Mouse (Mus musculus) kidney, adult 11 months (tissue): ENCODE results near the gene Ctnna3.
"Not testable (repeated sequence)": the region's sequence is repeated elsewhere in the genome, so short reads cannot be mapped to it uniquely, and the experiment has no call there.

Source experiments
- DNase-seq: peaks from one replicate; pipeline ENCODE4 v3.0.0; 2022

Gene Ctnna3

DNA sequence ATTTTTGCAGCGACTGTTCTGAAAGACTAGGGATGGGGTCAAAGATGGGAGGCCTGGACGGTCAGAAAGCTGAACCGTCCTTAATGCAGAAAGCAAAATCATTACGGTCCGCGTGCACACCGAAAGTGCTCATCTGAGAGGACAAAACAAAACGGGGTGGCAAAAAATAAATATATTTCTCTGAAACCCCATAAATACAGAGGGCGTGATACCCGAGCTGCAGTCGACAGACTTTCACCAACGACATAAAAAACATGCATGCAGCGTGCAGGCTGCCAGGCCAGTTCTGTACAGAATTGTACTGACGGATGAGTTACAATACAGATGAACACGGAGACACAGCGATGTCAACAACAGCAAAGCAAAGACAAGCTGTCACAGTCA lies 656.3 kb downstream of the Ctnna3 start:
- no peak for DNase-seq

DNA sequence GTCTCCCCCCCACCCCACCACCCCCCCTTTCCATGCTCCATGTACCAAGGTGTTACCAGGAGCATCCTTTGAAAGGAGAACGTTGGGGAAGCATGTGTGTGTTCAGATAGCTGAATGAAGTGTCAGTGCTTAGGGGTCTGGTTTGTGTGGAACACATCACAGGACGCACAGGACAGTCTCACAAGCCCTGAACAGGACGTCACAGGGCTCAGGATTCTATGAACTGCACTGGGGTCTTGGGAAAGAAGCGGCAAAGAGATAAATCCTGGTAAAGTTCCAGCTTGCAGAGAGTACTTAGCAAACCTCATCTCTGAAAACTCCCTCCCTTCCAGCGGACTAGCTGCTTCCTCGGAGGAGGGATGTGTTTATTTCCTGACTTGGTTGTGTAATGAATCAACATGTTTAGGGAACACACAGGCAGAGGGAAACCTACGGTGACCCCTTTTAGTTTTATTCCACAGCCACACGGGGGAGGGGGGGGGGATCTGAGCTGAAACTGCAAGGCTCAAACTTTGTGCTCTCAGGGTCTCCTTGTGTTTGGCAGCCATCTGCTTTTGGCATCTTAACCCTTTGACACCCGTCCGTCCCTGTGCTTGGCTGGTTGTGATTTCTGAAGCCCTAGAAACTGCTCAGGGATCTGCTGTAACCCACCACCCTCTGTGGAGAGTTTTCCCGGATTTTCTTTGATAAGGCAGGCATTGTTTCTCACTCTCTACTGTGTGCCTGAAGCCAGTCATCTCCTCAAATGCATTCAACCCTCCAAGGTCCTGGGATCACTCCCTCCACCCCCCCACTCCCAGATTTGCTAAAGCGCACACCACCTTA lies 656.9 kb downstream of the Ctnna3 start:
- DNase-seq, result no peak

DNA sequence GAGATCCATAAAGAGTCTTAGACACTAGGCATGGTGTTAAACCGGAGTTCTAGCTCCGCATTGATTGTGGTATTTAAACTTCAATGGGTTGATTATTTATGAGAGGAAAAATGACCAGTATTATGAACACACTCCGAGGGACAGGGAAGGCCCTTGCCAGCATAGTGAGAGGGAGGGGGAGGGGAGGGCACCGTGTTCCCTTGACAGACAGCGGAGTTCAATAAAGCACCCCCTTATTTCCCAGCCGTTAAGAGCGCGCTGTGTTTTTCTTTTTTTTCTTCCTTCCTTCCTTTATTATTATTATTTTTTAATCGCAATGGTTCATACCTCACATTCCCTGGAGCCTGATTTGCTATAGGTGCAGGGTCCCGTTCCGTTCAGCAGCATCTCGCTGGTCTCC lies 657.6 kb downstream of the Ctnna3 start:
- no peak for DNase-seq

DNA sequence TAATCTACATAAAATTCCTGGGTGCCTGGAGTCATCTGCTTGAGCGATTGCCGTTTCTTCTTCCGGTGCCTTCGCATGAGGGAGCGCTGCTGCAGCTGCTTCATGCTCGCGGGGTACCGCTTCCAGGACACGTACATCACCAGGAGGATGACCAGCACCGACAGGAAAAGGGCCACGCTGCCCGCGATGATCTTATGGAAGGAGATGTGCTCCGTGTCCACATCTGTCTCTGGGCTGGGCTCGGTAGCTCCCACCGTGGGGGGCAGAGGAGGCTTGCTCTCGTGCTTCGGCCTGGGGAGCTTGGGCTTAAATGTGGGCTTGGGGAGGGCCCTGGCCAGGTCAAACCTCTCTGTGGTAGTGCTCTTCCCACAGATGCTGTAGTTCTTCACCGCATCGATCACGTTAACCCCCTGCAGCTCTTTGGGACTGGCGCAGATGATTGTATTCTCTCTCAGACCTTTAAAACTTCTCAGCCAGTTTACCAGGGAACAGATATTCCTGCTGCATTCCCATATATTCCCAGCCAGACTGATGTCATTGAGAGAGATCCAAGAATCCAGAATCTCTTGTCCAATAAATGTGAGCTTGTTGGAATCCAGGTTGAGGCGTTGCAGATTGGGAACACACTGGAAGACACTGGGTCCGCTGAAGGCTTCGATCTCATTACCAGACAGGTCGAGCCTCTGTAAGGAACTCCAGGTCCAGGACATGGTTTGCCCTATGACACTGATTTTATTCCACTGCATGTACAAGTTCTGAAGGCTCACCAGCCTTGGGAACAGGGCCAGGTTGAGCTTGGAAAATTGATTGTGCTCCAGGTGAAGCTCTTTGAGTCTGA lies 658.3 kb downstream of the Ctnna3 start:
- no peak for DNase-seq

DNA sequence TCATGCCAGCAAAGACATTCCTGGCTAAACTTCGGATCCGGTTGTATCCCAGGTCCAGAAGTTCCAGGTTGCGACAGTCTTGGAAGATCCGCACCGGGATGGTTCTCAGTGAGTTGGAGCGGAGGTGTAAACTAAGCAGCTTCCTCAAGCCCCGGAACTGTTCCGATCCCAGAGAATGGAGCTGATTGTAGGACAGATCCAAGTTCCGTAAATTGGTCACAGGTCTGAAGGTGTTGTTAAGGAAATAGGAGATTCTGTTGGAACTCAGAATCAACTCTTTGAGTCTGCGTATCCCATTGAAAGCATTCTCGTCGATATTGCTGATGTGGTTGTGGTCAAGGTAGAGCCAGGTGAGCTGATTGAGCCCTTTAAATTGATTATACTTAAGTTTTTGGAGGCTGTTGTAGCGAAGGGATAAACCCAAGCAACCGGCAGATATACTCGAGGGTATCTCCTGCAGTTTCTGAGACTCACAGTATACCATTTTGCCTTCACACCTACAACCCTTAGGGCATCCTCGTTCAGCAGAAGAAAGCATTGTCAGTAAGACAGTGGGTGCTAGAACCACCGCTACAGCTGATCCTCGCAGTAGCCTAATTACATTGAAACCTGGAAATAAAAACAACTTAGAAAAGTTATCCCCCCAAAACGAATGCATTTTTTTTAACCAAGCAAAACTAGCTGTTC lies 659.0 kb downstream of the Ctnna3 start:
- DNase-seq, result no peak

DNA sequence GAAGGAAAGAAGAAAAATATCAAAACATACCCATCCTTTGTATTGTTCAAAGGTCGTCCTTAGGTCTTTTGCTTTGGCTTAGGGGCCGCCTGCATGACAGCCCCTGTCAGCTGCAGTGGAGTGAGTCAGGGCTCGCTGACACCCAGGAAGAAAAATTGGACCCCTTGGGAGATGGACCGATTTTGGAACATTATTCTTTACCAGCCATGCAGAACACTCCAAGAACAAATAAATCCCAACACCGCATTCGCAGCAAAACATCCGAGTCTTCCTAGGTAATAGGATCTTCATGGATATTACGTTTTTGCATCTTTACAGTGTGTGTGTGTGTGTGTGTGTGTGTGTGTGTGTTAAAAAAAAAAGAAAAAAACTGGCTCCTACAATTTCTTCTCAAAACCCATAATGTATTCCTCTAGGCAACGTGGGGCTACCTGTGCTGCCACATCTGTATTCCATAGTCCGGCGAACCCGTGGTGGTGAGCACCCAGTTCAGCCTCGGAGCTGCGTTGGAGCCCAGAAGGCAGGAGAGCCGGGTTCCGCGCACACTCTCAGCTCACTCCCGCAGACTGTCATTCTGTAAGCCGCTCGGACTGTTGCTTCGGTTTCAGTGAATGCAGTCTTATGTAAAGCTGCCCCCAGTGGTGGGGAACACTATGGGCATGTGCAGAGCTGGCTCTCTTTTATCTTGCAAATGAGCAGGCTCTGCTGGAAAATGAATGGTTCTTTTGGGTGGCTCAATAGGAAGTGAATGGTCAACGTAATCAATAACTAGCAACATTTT lies 660.0 kb downstream of the Ctnna3 start, which contains the start of gene Lrrtm3:
Gene Lrrtm3, minus strand, starts transcription at position 598 of the 781 bp plus-strand sequence.
- peak; percentile 9 for DNase-seq

DNA sequence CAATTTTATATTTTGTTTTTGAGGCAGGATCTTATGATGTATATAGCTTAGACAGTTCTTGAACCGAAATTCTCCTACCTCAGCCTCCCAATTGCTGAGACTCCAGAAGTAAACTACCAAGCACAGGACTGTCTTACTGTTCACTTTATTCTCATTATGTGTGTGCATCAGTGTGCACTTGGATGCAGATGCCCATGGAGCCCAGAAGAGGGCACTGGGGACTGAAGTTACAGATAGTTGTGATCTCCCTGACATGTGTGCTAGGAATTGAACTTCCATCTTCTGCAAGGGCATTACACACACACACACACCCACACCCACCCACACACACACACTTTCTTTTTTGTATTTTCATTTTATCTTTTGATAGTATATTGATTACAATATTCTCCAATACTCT lies 666.6 kb downstream of the Ctnna3 start:
- no peak for DNase-seq

DNA sequence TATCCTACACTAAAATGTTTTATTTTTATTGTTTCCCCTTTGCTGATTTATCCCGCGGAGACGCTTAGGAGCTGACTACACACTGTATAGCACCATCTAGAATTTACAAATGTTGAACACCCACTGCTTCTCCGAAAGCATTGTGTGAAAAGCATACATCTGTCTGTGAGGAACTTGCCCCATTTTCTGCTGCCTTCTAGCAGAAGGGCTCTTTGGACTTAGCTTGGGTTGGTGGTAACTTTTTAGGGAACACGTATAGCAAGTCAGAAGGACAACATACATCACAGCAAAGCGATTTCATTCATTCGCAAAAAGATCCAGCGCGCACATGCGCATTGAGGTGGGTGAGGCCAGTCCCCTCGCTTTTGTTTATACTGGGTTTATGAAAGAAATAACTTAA lies 685.3 kb downstream of the Ctnna3 start:
- no peak for DNase-seq

DNA sequence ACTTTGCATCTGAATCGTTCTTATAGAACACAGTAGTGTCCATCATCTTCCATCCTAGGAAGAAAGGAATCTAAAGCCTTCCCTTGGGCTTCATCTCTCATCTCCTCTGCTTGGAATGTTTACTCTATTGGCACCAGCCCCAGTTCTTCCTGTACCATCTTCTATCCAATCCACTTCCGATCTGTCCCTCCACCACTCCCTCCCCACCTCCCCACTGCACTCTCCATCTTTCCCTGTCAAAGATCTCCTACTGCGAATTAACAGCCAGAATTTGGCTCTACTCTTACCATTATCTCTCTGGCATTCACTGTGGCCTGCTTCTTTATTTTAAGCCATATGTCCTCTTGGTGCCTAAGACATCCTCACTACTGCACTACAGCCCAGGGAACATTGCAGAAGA lies 688.9 kb downstream of the Ctnna3 start:
- no peak for DNase-seq

DNA sequence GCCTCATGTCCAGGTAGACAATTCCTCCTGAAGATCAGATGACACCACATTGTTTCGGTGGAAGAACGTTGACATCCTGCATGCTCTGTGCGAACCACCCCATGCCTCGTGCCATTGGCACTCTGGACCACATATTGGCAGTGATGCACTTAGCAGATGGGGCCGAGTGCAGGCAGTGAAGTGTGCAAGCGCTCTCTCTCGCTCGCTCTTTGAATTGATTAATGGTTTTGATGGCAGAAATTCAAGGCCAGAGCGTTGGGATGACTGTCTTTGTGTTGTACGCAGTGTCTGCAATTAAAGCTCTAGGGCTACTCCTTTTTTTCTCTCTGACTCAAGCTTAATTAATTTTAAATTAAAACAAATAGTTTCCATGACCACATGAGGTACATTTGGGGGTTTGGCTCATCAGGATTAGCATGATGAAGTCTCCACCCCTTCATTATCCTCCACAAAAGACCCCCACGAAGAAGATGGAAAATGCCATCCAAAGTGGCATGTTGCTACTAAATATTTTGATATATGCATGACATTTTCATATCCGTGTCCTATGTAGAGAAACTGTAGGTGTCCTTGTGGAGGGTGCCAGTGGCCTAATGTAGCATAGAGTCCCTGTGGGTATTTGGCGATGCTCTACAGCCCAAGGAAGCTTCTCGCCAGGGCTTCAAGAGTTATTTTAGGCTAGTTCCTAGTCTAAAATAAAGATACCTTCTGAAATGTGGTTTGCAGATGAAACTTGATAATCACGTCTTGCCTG lies 700.7 kb downstream of the Ctnna3 start:
- no peak for DNase-seq

DNA sequence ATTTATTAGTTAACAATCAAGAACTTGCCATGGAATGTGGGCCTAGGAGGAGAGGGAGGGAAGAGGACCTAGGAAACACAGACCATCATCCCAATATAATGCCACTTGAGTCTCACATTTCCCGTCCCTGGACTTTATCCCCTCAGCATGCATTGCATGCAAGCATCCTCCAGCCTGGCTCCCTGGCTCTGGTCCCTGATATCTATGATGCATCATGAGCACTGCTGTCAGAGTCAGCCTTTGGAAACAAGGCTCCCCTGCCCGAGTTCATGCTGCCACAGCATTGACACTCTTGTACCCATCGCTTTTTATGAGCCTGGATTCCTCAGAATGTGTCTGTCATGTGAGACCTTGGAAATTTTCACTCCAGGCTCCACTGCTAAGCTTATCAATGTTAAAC lies 703.6 kb downstream of the Ctnna3 start:
- DNase-seq, result no peak

DNA sequence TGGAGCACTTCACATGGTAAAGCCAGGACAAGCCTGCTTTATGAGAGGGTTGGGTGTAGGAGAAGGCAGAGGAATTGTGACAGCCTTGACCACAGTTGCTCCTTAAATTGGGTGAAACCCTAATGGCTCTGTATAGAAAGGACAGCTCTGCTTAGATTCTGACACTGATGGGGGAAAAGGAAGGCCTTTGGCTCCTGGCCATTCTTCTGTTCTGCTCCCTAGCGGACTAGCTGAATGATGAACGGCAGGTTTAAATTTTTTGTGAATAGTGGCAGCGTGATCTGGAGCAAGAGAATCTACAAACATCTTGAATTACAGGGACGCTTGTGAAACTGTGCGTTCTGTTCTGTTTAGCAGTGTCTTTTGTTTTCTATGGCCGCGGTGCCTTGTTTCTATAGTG lies 705.6 kb downstream of the Ctnna3 start:
- no peak for DNase-seq

DNA sequence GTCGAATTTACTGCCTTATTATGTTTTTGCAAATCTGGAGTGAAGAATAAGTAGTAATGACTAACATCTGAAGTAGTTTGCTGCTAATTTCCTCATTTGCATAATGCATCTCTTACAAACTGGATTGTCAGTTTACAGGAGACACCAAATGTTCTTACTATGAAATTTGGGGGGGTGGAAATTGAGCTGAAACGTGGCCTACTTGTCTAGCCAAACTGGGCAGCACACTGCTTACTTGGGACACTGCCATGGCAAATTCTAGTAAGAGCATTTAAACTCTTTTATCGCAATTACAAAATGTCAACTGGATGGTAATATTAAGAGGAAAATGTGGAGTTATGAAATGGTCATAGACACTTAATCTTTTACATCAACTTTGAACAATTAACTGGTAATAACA lies 716.6 kb downstream of the Ctnna3 start:
- DNase-seq, result no peak

DNA sequence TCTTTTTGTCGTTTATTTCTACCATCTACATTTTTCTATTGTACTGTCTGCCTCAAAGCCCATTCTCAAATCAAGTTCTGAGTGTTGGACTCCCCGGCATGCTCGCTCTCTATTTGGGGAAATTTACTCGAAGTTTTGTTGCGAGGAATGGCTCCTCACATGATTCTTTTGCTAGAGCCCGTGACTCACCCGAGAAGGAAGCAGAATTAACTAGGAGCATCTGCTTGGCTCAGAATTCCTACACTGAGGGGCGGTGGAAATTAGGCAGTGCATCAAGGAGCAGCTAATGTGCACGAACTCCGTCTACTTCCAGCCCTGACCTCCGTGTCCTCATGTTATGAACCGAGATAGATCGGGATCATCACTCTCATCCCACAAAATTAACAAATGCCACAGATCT lies 751.8 kb downstream of the Ctnna3 start:
- DNase-seq, result no peak

DNA sequence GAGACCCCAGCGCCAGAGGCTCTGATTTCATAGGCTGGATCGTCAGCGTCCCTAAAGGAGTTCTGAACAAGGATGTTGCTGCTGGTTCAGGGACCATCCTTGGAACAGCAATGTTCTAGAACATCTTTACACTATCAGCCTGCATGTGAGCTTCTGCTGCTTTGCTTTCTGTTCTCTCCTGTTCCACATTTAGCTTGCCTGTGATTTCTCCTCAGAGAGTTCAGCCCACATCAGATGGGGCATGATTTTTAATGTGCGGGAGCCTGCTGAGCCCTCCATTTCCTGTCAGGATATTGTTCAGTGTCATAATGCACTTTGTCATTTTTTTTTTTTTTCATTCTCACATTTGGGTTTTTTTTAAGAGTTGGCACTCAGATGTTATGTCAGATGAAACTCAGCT lies 752.8 kb downstream of the Ctnna3 start:
- DNase-seq, result no peak

DNA sequence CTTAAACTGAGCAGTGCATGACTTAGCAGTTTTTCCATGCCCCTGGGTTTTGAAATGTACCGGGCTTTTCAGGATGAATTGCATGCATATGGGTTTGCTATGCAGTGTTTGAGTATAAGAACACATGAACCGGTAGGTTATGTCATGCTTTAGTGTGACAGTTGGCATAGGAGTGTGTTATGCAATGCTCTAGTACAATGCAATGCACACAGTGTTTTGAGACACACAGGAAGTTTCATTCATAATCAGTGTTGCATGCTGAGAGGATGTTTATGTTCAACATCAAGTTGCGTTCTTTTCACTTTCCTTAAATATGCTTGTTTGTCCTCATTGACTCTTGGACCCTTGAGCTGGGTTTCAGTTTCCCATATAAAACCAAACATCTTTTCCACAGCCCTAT lies 758.1 kb downstream of the Ctnna3 start:
- DNase-seq, result no peak

DNA sequence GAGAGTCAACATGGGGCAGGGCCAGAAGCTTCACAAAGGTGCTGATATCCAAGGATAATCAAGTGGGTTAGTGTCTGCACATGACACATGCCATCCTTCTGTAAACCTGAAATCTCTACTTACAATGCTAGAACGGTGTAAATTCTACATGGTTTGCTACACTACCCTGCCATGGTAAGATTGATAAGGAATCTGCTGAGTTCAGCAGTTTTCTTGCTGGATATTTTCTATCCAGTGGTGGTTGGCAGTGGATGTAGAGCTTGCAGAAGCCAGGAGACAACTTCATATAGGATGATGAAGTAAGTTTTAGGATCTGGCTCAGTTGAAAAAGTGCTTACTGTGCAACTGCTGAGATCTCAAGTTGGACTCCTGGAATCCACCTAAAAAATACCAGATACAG lies 767.7 kb downstream of the Ctnna3 start:
- DNase-seq, result no peak

DNA sequence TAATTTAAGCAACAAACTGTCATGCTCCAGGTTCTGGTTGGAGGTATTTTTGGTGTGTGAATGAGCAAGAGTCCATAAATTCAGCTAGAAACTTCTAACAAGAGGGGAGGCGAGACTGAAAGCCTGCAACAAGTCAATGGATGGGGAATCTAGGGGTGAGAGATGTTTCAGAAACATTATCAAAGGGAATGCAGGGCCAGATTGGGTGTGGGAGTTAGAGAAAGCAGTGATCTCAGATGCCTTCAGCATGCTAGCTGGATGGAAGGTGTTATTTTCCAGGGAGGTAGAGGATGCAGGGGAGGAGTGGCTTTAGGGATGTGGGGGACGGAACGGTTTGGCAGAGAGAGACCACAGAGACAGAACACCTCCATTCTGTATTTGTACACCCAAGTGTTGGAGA lies 785.7 kb downstream of the Ctnna3 start:
- DNase-seq, result no peak

DNA sequence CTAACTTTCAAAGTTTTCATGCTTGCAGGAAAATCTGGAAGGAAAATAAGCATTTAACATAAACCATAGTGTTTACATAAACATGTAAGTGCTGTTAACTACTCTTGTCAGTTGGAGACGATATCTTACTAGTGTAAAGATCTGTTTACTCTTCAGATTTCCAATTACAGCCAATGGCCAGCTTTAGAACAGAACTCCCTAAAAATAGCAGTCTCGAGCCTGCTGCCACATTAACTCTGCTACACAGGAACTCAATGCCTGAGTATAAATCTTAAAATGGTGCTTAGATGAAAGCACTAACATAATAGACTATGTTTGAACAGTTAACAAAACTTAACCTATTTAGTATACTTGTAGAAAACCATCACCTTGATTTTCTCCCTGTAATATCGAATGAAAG lies 793.1 kb downstream of the Ctnna3 start:
- DNase-seq, result no peak

DNA sequence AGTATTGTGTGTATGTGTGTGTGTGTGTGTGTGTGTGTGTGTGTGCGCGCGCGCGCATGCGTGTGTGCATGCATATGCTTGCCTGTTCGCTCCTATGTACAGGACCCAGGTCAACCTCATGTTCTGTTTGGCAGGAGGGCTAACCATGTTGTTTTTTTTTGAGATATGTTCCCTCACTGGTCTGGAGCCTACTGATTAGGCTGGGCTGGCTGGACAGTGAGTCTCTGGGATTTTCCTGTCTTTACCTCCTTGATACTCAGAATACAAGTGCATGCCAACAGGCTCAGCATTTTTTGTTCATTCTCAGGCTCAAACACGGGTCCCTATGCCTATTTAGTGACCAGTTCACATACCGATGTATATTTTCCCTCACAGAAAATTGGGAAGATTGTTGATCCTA lies 794.1 kb downstream of the Ctnna3 start:
- no peak for DNase-seq

DNA sequence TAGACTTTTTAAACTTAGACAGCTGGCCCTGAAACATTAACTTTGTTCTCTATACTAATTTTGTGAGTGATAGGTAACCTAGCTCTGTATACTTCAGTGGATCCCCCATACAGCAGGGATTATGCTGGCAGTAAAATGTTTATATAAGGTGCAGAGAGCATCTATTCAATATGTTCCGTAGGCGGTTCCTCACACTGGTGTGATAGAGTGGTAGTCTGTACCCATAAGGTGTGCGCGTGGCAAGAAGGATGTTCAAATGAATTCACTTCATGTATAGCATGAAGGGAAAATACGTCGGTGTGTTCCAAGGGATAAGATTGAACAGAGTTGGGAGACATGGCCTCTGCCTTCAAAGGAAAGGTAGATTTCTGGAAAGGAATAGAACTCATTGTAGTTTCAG lies 794.5 kb downstream of the Ctnna3 start:
- DNase-seq, result no peak

DNA sequence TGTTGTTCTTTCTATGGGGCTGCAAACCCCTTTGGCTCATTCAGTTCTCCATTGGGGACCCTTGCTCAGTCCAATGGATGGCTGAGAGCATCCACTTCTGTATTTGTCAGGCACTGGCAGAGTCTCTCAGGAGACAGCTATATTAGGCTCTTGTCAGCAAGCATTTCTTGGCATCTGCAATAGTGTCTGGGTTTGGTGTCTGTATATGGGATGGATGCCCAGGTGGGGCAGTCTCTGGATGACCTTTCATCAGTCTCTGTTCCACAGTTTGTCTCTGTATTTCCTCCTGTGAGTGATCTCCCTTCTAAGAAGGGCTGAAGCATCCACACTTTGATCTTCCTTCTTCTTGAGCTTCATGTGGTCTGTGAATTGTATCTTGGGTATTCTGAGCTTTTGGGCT lies 795.9 kb downstream of the Ctnna3 start:
- DNase-seq, result not testable (repeated sequence)
